Mouse (Mus musculus) CH12F3 (cell line): ENCODE results near the gene Dis3l2.

Experiments
- in situ Hi-C: fragments of 300-500 bp; cut with MboI; formaldehyde crosslinking; loops from 2 replicates; pipeline ENCODE4 v1.14.3; 2020; ENCODE audit warnings: low sequenced_read_pairs

Dis3l2 gene

DNA sequence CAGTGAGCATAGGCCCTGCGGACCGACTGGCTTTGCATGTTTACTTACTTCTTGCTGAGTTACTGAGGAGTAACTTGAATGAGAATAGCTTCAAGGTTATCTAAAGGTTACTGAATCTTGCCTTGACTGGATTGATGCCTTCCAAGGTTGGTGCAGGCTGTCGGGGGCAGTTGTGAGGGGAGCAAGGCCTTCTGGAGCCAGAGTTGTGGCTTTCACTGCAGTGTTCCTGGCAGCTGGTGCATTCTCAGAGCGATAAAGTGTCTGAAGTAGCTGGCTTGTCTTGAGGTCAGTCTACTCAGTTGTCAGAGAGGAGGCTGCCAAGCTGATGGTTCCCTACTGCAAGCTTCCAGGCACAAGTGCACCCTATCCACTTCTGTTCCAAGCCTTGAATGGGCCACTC lies 15.8 kb downstream of the Dis3l2 start:
- in situ Hi-C loops: no loop called here

- in situ Hi-C loops: no loop called here
These were observed 29.7 kb downstream of the Dis3l2 start for GRCm38 (mm10) chr1:86733160-86733821.

- in situ Hi-C loops: no loop called here
These were observed 32.8 kb downstream of the Dis3l2 start for GRCm38 (mm10) chr1:86736414-86736813.

GRCm38 (mm10) chr1:86742896-86743295 lies 39.3 kb downstream of the Dis3l2 start:
- in situ Hi-C loops: no loop called here

GRCm38 (mm10) chr1:86747034-86747433 lies 43.4 kb downstream of the Dis3l2 start:
- in situ Hi-C loops: no loop called here

DNA sequence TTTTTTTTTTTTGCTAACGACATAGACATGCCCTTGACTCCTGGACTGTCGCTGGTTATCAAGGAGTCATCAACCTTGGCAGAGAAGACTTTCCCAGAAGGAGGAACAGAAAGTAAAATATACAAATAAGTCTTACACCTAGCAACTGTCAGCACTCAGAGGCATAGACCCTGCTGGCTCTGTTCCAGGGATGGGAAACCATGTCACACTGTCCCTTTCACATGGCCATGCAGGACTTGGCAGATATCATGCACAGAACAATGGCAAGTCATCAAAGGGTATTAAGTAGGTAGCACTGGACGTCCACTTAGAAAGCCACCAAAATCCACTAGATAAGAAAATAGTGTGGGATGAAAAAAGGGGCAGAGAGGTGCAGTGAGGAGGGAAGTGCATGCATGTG lies 46.5 kb downstream of the Dis3l2 start:
- in situ Hi-C loops: no loop called here

DNA sequence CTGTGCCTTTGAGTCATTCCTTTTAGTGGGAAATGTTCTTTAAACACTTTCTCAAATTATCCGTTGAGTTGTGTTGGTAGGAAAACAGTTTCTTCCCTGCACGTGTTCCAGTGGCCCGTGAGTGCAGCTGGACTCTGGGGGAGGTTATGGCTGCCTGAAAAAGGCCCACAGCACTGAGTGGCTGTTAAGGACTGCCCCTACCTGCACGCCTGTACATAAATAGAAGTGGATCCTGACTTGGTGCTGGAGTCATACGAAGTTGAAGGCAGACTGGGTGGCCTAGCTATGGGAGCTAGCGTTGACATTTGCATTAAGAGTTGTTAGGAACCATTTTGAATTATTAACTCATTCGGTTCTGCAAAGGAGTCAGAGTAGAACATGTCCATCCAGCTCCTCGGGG lies 49.8 kb downstream of the Dis3l2 start:
- in situ Hi-C loops: no loop called here

DNA sequence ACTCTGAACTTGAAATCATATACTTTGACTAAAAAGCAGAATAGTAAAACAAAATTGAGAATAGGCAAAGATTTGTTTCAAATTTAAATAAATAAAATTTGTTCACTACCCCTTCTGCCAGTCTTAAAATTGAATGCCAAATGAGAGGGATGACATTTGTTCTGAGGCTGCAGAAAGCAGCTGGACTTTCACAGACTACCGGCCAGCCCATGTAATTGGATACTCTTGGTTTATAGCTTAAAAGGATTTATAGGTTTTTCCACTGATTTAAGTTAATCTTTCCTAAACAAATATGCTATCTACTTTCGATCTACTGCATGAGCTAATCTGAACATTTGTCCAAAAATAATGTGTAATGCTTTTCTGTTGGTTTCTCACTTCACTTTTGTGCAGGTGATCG lies 50.7 kb downstream of the Dis3l2 start:
- in situ Hi-C loops: no loop called here

DNA sequence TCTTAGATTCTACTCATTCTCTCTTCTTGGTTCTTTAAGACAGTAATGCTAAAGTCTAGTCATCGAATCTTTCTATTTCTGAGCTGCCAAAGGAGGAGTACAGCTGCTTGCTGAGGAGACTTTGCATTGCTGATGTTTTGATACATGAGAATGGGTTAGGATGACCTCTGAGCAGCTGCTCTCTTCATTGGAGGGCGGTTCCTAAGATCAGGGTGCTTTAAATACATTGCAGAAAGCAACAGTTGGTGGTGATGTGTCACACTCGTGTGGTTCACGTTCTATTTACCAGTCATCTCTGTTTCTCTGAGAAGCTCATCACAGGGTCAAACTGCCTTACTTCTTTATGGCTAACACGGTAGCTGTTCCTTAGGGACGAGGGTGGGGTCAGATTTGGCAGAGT lies 54.5 kb downstream of the Dis3l2 start:
- in situ Hi-C loops: no loop called here

DNA sequence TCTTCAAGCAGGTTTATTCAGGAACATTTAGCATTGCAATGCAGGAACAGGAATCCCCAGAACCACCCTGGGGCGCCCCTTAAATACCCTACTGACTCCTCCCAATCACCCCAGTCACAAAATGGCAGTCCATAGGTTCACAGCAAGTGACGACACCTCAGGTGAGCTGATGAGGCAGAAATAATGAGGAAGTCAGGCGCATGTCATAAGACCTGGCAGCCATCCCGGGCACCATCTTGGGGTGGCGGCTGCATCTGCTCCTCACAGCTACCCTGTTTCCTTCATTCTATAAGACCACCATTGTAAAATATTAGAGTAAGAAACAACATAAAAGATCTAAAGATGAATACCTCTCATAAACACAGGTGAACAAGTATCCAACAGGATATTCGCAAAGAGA lies 58.6 kb downstream of the Dis3l2 start:
- in situ Hi-C loops: no loop called here

GRCm38 (mm10) chr1:86801241-86801640 lies 97.6 kb downstream of the Dis3l2 start:
- in situ Hi-C loops: no loop called here

DNA sequence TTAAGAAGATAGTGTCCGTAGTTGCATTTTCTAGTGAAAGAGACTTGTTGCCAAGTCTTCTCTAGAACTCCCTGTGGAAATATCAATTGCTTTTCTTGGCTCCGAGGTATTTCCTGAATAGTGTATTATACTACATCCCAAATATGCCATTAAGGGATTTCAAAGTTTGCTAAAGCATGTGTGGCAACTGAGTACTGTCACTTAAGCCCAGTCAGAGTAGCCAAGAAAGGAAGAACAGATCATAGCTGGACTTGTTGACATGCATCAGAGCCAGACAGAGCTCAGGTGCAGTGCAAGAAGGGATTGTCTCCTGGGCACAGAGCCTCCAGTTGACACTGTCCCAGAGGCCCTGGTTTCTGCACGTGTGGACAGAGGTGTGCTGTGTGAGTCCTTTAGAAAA lies 108.1 kb downstream of the Dis3l2 start:
- in situ Hi-C loops: no loop called here

DNA sequence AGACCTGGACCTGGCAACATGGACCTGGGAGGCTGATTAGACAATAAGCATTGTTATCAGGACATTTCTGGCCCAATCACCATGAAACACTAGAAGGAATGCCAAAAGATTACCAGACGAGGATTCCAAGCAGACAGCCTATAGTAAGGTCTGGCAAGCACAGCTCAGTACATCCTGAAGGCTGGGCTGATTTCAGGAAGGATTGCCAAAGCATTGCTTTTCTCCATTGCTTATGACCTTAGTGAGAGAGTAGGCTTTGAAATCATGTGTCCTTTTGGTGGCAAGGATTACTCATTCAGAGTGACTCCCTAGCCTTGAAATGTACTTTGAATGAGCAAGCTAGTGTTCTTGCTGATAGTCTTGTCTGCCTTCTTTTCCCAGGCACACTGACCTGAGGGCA lies 118.7 kb downstream of the Dis3l2 start:
- in situ Hi-C loops: no loop called here

- in situ Hi-C loops: no loop called here
These were observed 130.9 kb downstream of the Dis3l2 start for GRCm38 (mm10) chr1:86834351-86834987.

DNA sequence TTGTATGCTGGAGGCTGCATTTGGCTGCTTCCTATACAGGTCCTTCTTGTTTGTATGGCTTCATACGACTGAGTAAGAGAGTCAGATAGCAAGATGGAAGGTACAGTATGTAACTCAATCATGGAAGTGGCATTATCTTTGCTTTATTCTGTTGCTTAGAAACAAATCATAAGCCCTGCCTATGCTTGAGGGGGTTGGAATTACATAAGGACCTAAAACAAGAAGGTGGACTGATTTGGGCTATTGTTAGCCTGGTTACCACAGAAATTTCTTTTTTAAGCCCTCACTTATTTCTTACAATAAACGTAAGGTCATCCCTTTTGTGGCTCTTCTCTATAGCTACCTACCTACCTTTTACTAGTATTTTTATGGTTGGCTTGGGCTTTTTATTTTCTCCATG lies 131.4 kb downstream of the Dis3l2 start:
- in situ Hi-C loops: no loop called here

DNA sequence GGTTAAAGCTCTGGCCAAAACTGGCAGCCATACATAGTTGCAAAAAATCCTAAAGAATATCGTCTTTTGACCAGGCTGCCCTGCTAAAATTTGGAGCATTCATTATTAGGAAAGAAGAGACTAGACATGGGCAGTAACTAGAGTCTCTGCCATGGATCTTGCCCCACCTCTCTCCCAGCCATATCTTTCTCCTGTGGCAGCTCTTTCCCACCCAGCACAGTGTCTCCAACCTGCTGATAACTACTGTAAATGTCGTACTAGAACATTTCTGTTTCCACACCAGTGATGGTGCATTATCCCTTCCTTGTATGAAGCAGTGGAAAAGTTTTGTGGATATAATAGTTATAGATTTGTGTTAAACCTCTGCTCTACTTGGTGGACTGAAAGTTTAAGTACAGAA lies 147.1 kb downstream of the Dis3l2 start:
- in situ Hi-C loops: no loop called here

GRCm38 (mm10) chr1:86858876-86859275 lies 155.3 kb downstream of the Dis3l2 start:
- in situ Hi-C loops: no loop called here

GRCm38 (mm10) chr1:86859371-86859770 lies 155.8 kb downstream of the Dis3l2 start:
- in situ Hi-C loops: no loop called here

- in situ Hi-C loops: no loop called here
These were observed 170.1 kb downstream of the Dis3l2 start for GRCm38 (mm10) chr1:86873745-86874144.

- in situ Hi-C loops: no loop called here
These were observed 175.1 kb downstream of the Dis3l2 start for GRCm38 (mm10) chr1:86878743-86879142.

GRCm38 (mm10) chr1:86879547-86879946 lies 175.9 kb downstream of the Dis3l2 start:
- in situ Hi-C loops: no loop called here

DNA sequence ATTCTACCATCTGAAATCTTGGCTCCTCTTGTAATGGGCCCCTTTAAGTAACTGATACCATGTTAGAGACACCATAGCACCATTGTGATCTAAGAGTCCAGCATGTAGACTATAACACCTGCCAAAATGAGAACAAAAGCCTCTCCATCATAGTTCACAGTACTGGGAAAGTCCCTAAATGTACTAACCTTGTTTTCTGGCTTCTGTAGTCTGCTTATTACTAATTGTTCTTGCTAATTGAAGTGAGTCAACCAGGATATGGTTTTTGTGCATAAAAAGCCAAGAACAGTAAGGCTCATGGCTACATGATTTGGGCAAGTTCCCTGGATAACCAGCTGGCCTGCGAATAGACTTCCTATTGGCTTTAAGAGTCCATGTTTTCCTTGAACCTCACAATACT lies 183.5 kb downstream of the Dis3l2 start:
- in situ Hi-C loops: no loop called here

GRCm38 (mm10) chr1:86912481-86912880 lies 208.9 kb downstream of the Dis3l2 start:
- in situ Hi-C loops: no loop called here
